Mouse (Mus musculus): ENCODE data around the gene Armc3. TPM values are rescaled to one million over a fixed set of nuclear protein-coding genes. Genes with fewer than 3 reads are reported as not detected.

The Armc3 gene
- polyA plus RNA-seq, 1 experiment: 0.08 TPM

GRCm38 (mm10) chr2:19350167-19350566 is 151.1 kb downstream of the Armc3 start:
- DNase-seq (ENCODE audit: low spot score): no peak

- DNase-seq (ENCODE audit: low spot score): no peak
Observed at GRCm38 (mm10) chr2:19351615-19352253, 152.6 kb downstream of the Armc3 start.

GRCm38 (mm10) chr2:19353158-19353557 is 154.1 kb downstream of the Armc3 start:
- no peak for DNase-seq (ENCODE audit: low spot score)

Other genes with a start within 250 kb of the Armc3 start
- gene Pip4k2a, start 201.2 kb upstream of the Armc3 start, polyA plus RNA-seq (2012; rRNA removed): 16.8 and 19.9 TPM in 2 replicates
- gene 4930426L09Rik, start 201.0 kb upstream of the Armc3 start, polyA plus RNA-seq (2012; rRNA removed): 1.6 and 1.7 TPM in 2 replicates
- gene Msrb2, start 172.1 kb downstream of the Armc3 start, polyA plus RNA-seq (2012; rRNA removed): 26.1 and 31.7 TPM in 2 replicates
- gene Ptf1a, start 246.4 kb downstream of the Armc3 start, polyA plus RNA-seq (2012; rRNA removed): not detected in 2 replicates